Mouse (Mus musculus) embryonic fibroblast, embryonic 13.5 days (primary cell): Measurements from ENCODE around the gene Creb3l2. TPM values are rescaled to one million over a fixed set of nuclear protein-coding genes. Genes with fewer than 3 reads are reported as not detected.

Experiments used
- H3K27ac ChIP-seq: 2 replicates; pipeline ENCODE4 v1.5.1; 2012; ENCODE audit warnings: low read length, control low read depth, inconsistent platforms; ENCODE audit not compliant: insufficient read depth
- H3K4me1 ChIP-seq: 2 replicates; pipeline ENCODE4 v1.6.1; 2011; ENCODE audit warnings: low read length; ENCODE audit not compliant: control insufficient read depth, insufficient read depth
- H3K4me3 ChIP-seq: 2 replicates; pipeline ENCODE4 v1.5.1; 2011; ENCODE audit warnings: mild to moderate bottlenecking, control low read depth, low read length; ENCODE audit not compliant: insufficient read depth
- CTCF ChIP-seq: IDR thresholded peaks from 2 replicates; pipeline ENCODE4 v1.5.1; 2011; ENCODE audit warnings: mild to moderate bottlenecking, control low read depth, low read length, moderate library complexity, borderline replicate concordance; ENCODE audit not compliant: insufficient read depth
- POLR2A ChIP-seq: IDR thresholded peaks from 2 replicates; pipeline ENCODE4 v1.6.1; 2011; ENCODE audit warnings: low read depth, mild to moderate bottlenecking, control low read depth, low read length, moderate library complexity
- polyA plus RNA-seq: library from polyadenylated mRNA; stranded (reverse); fragments of >200 nt; gene quantifications from 2 replicates; pipeline ENCODE4 v1.2.4, GENCODE M21; 2011; ENCODE audit warnings: low read depth; ENCODE audit not compliant: missing spikeins, insufficient read length

The Creb3l2 gene
- polyA plus RNA-seq, 1 experiment: 62.8 TPM

DNA sequence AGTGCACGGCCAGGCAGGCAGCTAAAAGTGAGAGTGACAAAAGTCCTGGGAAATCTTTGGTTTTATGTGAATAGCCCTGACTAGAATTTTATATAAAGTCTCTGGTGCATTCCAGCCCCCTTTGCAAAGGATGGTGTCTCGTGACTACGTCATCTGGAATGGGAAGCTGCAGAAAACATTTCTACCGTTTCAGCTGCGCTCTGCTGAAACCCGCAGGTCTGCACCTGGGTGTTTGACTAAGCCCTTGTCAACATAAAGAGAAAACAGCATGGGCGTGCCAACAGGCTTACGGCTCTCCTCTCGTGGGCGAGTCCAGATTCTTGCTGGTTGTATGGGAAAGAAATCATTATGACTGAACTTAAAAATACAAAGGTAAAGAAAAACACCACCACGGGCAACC is 13.9 kb downstream of the Creb3l2 start:
- Histone ChIP-seq H3K4me1 (peaks cover 38% of the 10 kb centered on the region), H3K4me3 (no peak overlapping the region), H3K27ac (0 out of 2 replicates have a peak overlapping the region, but pooled peaks have one; percentile 2)
- TF ChIP-seq CTCF (no peak), POLR2A (no peak)

DNA sequence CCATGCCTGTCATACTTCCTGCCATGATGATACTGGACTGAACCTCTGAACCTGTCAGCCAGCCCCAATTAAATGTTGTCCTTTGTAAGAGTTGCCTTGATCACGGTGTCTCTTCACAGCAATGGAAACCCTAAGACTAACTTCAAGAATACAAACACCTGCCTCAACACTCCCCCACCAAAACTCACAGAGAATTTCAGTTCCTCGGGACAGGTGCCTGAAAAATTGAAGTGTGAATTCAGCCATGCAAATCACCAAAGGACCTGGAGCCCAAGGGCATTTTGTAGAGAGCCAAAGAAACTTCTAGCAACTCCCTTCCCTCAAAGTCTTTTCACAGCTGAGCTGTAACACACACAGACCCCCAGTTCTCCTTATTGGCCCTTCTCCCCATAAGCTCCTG is 15.3 kb downstream of the Creb3l2 start:
- H3K4me3 ChIP-seq: no peak overlapping the region
- H3K4me1 ChIP-seq: peaks cover 36% of the 10 kb centered on the region
- TF ChIP-seq CTCF (no peak), POLR2A (no peak)
- H3K27ac ChIP-seq: no peak overlapping the region

DNA sequence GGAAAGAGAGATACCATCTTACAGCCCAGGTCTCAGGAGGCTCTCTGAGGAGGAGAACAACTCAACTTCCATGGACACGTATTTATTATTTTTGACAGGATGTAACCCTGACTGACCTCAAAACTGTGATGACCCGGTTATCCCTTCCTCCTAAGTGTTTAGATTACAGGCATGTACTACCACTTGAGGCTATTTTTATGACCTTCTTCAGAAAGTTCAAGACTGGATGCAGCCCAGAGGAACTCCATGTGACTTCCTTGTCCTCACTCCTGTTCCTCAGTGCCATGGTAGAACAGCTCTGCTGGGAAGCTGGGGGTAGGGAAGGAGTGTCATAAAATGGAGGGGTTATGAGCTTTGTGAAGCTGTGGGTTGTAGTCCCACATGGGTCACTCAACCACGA is 16.1 kb downstream of the Creb3l2 start:
- Histone ChIP-seq H3K4me1 (peaks cover 33% of the 10 kb centered on the region), H3K27ac (no peak overlapping the region)
- TF ChIP-seq CTCF (no peak), POLR2A (no peak)

DNA sequence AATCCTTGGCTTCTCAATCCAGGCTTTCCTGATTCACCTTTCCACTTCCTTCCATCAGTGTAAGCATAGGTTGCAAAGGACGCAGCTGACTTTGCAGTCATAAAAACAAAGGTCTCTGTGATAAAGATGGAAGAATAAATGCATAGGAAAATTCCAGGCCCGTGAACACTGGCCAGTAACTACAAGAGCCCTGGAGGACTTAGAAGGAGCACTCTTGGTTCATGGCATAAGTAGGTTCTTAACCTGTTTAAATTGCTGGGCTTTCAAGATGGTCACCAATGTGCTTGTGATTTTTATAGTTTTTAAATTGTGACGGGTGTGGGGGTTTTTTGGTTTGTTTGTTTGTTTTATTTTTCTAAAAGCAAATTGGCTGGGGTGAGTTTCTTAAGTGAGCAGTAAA is 16.9 kb downstream of the Creb3l2 start:
- Histone ChIP-seq H3K4me3 (no peak overlapping the region), H3K4me1 (peaks cover 26% of the 10 kb centered on the region), H3K27ac (peak overlapping the region; percentile 41)
- TF ChIP-seq CTCF (no peak), POLR2A (no peak)

More for the DNA sequence above, 16.1 kb downstream of the Creb3l2 start:
- H3K4me3 ChIP-seq: no peak overlapping the region

GRCm38 (mm10) chr6:37424374-37424773 is 17.6 kb downstream of the Creb3l2 start:
- H3K4me3 ChIP-seq: no peak overlapping the region
- peaks cover 19% of the 10 kb centered on the region for H3K4me1 ChIP-seq
- no peak for TF ChIP-seq CTCF
- no peak for TF ChIP-seq POLR2A
- H3K27ac ChIP-seq: peak overlapping the region; percentile 41

DNA sequence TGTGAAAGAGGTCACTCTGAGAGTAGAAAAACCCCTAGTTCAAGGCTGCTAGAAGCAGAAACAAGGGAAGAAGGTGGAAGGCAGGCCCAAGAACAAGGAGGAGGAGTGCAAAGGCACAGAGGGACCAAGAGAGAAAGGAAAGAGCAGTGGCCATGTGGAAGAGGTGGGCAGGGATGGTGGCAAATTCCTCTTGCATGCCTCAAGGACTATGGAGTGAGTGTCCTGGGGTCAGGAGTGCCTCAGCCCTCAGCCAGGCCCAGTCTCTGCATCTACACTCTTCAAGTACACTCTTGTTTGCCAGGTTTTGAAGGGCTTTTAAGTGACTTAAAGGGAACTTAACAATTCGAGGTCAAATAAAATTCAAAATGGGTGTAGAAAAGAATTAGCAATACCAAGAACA is 18.6 kb downstream of the Creb3l2 start:
- Histone ChIP-seq H3K4me3 (no peak overlapping the region), H3K27ac (no peak overlapping the region; the same call in 1 of the 2 replicates), H3K4me1 (peaks cover 26% of the 10 kb centered on the region)
- TF ChIP-seq CTCF: no peak
- no peak for TF ChIP-seq POLR2A

DNA sequence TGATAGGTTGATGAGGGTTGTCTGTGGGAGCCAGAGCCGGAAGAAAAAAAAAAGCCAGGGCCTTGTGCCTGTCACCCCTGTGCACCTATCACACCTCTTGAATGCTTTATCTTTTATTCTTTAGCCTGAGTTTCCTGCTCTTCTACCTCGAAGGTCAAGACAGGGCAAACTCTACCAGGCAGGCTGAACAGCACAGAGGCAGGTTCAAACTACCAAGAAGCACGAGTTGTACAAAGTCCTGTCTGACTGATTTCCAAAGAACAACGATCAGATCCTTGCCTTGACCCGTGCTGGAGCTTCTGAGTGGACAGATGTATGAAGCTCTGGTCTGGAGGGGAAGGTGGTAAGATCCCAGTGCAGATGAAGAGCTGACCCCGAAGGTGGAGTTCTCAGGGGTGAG is 20.8 kb downstream of the Creb3l2 start:
- H3K4me1 ChIP-seq: peaks cover 25% of the 10 kb centered on the region
- H3K27ac ChIP-seq: no peak overlapping the region
- H3K4me3 ChIP-seq: no peak overlapping the region
- TF ChIP-seq CTCF (no peak), POLR2A (no peak)

DNA sequence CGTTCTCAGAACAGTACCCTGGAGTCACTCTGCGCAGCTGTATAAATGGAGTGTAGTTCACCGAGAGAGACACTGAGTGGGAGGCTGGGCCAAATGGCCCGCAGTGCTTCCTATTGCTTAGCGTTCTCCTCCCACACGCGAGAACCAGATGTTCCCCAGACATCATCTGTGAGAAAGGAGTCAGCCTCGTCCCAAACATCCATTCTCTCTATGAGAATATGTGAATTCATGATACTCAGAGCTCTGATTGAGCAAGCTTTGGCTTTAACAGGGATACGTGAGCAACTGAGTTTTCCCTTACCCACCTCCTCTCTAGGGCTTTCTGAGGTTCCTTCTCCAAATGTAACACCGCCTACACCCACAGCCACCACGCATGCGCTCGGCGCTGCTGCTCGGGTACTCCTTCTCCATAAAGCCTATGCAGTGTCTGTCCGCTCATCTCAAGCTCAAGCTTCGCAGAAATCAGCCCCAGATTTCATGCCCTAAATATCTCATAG is 22.5 kb downstream of the Creb3l2 start:
- TF ChIP-seq CTCF: no peak
- TF ChIP-seq POLR2A: peak; percentile 27; the same call in 1 of the 2 replicates
- Histone ChIP-seq H3K4me3 (no peak overlapping the region), H3K4me1 (peaks cover 21% of the 10 kb centered on the region), H3K27ac (peak overlapping the region; percentile 92)

- H3K27ac ChIP-seq: peak overlapping the region; percentile 92
- no peak overlapping the region for H3K4me3 ChIP-seq
- H3K4me1 ChIP-seq: peaks cover 21% of the 10 kb centered on the region
- TF ChIP-seq CTCF: no peak
- no peak for TF ChIP-seq POLR2A
Measured at GRCm38 (mm10) chr6:37418931-37419330, 23.0 kb downstream of the Creb3l2 start.

GRCm38 (mm10) chr6:37416743-37417142 is 25.2 kb downstream of the Creb3l2 start:
- no peak for TF ChIP-seq POLR2A
- no peak for TF ChIP-seq CTCF
- H3K4me1 ChIP-seq: peaks cover 16% of the 10 kb centered on the region; the same call in 1 of the 2 replicates
- no peak overlapping the region for H3K27ac ChIP-seq
- H3K4me3 ChIP-seq: no peak overlapping the region
